Mouse (Mus musculus): ENCODE measurements at regions not wholly inside any gene's neighbourhood (a gene's known extent, or its start where the extent isn't known, plus 50 kb on each side); places are given as distances from the start of the nearest gene placed in this dataset.

DNA sequence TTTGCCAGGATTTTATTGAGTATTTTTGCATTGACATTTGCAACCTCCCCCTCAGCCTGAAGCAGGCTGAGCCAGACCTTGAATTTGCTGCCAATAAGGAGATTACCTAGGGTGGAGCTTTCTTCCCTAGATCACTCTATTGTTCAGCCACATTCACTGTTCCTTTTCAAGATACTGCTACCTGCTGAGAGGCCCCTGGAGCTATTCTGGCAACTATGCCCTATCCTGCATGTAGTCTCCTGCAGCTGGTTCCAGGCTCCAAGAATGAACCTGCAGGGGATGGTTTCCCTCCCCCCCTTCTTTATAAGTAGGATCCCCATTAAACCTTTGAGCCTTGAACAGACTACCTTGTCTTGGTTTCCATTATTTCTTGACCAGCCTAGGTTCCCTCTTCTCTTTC is 455.9 kb downstream of the Pih1d3 start:
- TF ChIP-seq POLR2A (IDR thresholded peaks at IDR 0.05; ENCODE audit: control insufficient read depth in 1 of 2, insufficient read depth in 1 of 2, low read depth in 1 of 2, low read length in 2 of 2, poor library complexity in 1 of 2) (no peak), RCOR1 (IDR thresholded peaks at IDR 0.05; ENCODE audit: low read depth, low read length) (no peak), GATA1 (IDR thresholded peaks at IDR 0.05; ENCODE audit: low read depth, low read length) (no peak), MAX (IDR thresholded peaks at IDR 0.05; ENCODE audit: low read length) (no peak), JUND (IDR thresholded peaks at IDR 0.05; ENCODE audit: low read depth, low read length) (no peak), EP300 (IDR thresholded peaks at IDR 0.05; ENCODE audit: low read depth in 1 of 2, low read length in 2 of 2) (no peak), USF2 (IDR thresholded peaks at IDR 0.05; ENCODE audit: borderline replicate concordance in 1 of 2, insufficient read depth in 1 of 2, low read depth in 1 of 2, low read length in 2 of 2) (no peak), SIN3A (IDR thresholded peaks at IDR 0.05; ENCODE audit: low read length) (no peak)

Measured in MEL (cell line).